Mouse (Mus musculus) CH12.LX (cell line): ENCODE measurements at regions not wholly inside any gene's neighbourhood (a gene's known extent, or its start where the extent isn't known, plus 50 kb on each side); places are given as distances from the start of the nearest gene placed in this dataset.

Experiments used
- DNase-seq: peaks from one replicate; pipeline ENCODE4 v3.0.0-alpha.2; 2013; ENCODE audit errors: extremely low read depth
- H3K27ac ChIP-seq: 2 replicates; pipeline ENCODE4 v1.5.1; 2012; ENCODE audit warnings: low read depth, mild to moderate bottlenecking, control low read depth, moderate library complexity; ENCODE audit not compliant: insufficient read depth
- H3K27me3 ChIP-seq: replicated peaks from 2 replicates; pipeline ENCODE3; 2012; ENCODE audit warnings: inconsistent platforms
- H3K36me3 ChIP-seq, 2 experiments: replicated peaks in 1 of 2; 2 replicates each; pipeline versions ENCODE3 to v1.6.1; 2012; ENCODE audit warnings: inconsistent platforms in 1 of 2, low read length in 1 of 2, mild to moderate bottlenecking in 1 of 2, mixed read lengths in 1 of 2, moderate library complexity in 1 of 2; ENCODE audit not compliant: control insufficient read depth in 1 of 2, insufficient read depth in 1 of 2
- H3K4me1 ChIP-seq, 2 experiments: 2 replicates each; pipeline ENCODE4 v1.6.1; 2012; ENCODE audit warnings: inconsistent platforms in 1 of 2, moderate library complexity in 1 of 2; ENCODE audit not compliant: insufficient read depth in 2 of 2, control insufficient read depth in 1 of 2
- H3K4me2 ChIP-seq: 2 replicates; pipeline ENCODE4 v1.6.1; 2012; ENCODE audit warnings: low read depth, mild to moderate bottlenecking, control low read depth; ENCODE audit not compliant: poor library complexity, insufficient read depth, severe bottlenecking
- H3K4me3 ChIP-seq, 3 experiments: fragments of 150-350 bp in 1 of 3; sonication (generic) in 1 of 3; replicated peaks in 1 of 3; 2 replicates each; pipeline versions ENCODE3 to v1.5.1; 2011 to 2012; ENCODE audit warnings: low read depth in 2 of 3, low read length in 2 of 3, mild to moderate bottlenecking in 2 of 3, moderate library complexity in 2 of 3, control low read depth in 1 of 3, improper control_type of control experiment in 1 of 3, inconsistent platforms in 1 of 3, mixed read lengths in 1 of 3; ENCODE audit not compliant: poor library complexity in 1 of 3
- H3K79me2 ChIP-seq: replicated peaks from 2 replicates; pipeline ENCODE4 v1.6.1; 2012; ENCODE audit warnings: mild to moderate bottlenecking, moderate library complexity; ENCODE audit not compliant: control insufficient read depth, poor library complexity, insufficient read depth, severe bottlenecking; ENCODE audit errors: extremely low read depth
- H3K9ac ChIP-seq: 2 replicates; pipeline ENCODE4 v1.6.1; 2012; ENCODE audit warnings: low read depth, mild to moderate bottlenecking, control low read depth, moderate library complexity; ENCODE audit not compliant: insufficient read depth
- H3K9me3 ChIP-seq: replicated peaks from 2 replicates; pipeline ENCODE3; 2012; ENCODE audit warnings: low read length, inconsistent platforms, mixed read lengths
- CHD2 ChIP-seq: IDR thresholded peaks from 2 replicates; pipeline ENCODE4 v1.6.1; 2011; ENCODE audit warnings: low read length, improper control_type of control experiment
- CTCF ChIP-seq, 2 experiments: IDR thresholded peaks in 1 of 2; conservative IDR thresholded peaks in 1 of 2; 2 replicates each; pipeline ENCODE4 v1.5.1; 2011 to 2012; ENCODE audit warnings: low read depth in 2 of 2, low read length in 2 of 2, improper control_type of control experiment in 1 of 2, inconsistent platforms in 1 of 2, mild to moderate bottlenecking in 1 of 2, moderate library complexity in 1 of 2
- E2F4 ChIP-seq: IDR thresholded peaks from 2 replicates; pipeline ENCODE4 v1.6.1; 2011; ENCODE audit warnings: low read depth, low read length, improper control_type of control experiment; ENCODE audit not compliant: insufficient replicate concordance
- ETS1 ChIP-seq: conservative IDR thresholded peaks from 2 replicates; pipeline ENCODE4 v1.6.1; 2012; ENCODE audit warnings: low read depth, mild to moderate bottlenecking, inconsistent platforms, low read length, improper control_type of control experiment, moderate library complexity
- IRF4 ChIP-seq: IDR thresholded peaks from 2 replicates; pipeline ENCODE4 v1.6.1; 2014; ENCODE audit warnings: low read depth, mild to moderate bottlenecking, inconsistent platforms, low read length, improper control_type of control experiment
- MEF2A ChIP-seq: IDR thresholded peaks from 2 replicates; pipeline ENCODE4 v1.6.1; 2014; ENCODE audit warnings: low read depth, mild to moderate bottlenecking, inconsistent platforms, low read length, improper control_type of control experiment, borderline replicate concordance
- POLR2A ChIP-seq: IDR thresholded peaks from 2 replicates; pipeline ENCODE4 v1.6.1; 2011; ENCODE audit warnings: low read depth, mild to moderate bottlenecking, improper control_type of control experiment, low read length
- RCOR1 ChIP-seq: conservative IDR thresholded peaks from 2 replicates; pipeline ENCODE4 v1.6.1; 2012; ENCODE audit warnings: low read depth, mild to moderate bottlenecking, inconsistent platforms, low read length, improper control_type of control experiment
- SIN3A ChIP-seq: IDR thresholded peaks from 2 replicates; pipeline ENCODE4 v1.6.1; 2012; ENCODE audit warnings: low read length, improper control_type of control experiment, inconsistent platforms
- UBTF ChIP-seq: IDR thresholded peaks from 2 replicates; pipeline ENCODE4 v1.6.1; 2012; ENCODE audit warnings: low read depth, mild to moderate bottlenecking, inconsistent platforms, low read length, improper control_type of control experiment, moderate library complexity
- USF1 ChIP-seq: IDR thresholded peaks from 2 replicates; pipeline ENCODE4 v1.6.1; 2014; ENCODE audit warnings: low read depth, mild to moderate bottlenecking, inconsistent platforms, low read length, improper control_type of control experiment
- USF2 ChIP-seq: conservative IDR thresholded peaks from 2 replicates; pipeline ENCODE4 v1.6.1; 2011; ENCODE audit warnings: low read depth, low read length, improper control_type of control experiment
- ZMIZ1 ChIP-seq: IDR thresholded peaks from 2 replicates; pipeline ENCODE4 v1.6.1; 2012; ENCODE audit warnings: low read depth, mild to moderate bottlenecking, inconsistent platforms, low read length, improper control_type of control experiment
- dilution Hi-C: fragments of 300-500 bp; cut with MboI; formaldehyde crosslinking; loops from 2 replicates; pipeline ENCODE4 v1.14.3; 2020; ENCODE audit warnings: low sequenced_read_pairs; ENCODE audit not compliant: extremely low pct_unique_long_range_greater_than_20kb, extremely low pct_ligation_motif_present
- in situ Hi-C: fragments of 300-500 bp; cut with MboI; formaldehyde crosslinking; loops from 3 replicates; pipeline ENCODE4 v1.14.3; 2019; ENCODE audit warnings: low sequenced_read_pairs, low pct_ligation_motif_present, low pct_unique_long_range_greater_than_20kb, mixed read lengths

DNA sequence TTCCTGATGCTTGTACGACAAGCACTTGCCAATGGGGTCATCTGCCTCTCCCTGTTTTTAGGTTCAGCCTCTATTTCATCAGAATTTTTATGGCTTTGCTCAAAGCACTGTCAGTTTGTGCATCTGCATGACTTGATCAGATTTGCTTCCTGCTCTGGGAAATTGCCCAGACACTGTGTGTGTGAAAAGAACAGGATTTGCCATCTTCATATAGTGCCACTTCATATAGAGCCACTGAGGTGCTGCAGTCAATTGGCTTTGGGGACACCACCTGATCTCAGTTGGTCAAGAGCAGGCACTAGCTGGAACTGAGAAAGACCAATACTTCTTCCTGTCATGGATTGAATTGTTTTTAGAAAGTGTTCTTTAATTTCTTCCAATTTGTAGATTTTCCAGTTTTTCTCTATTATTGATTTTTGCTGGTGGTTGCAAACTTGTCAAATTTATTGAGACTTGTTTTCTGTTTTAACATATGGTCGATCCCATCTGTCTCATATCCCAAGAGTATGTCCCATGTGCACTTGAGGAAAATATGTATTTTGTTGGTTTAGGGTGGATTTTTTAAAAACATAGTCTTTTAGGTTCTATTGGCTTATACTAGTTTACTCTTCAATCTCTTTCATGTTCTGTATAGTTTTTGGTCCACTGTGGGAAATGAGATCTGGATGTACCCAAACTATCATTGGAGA is 62.8 kb upstream of the Arg1 start:
- no peaks in the 10 kb centered on the region for H3K4me1 ChIP-seq
- no peak overlapping the region for H3K27ac ChIP-seq
- dilution Hi-C loops (no loop called here), in situ Hi-C loops (no loop called here)
- no peaks in the 10 kb centered on the region for H3K9me3 ChIP-seq
- H3K9ac ChIP-seq = no peak overlapping the region
- no peak for DNase-seq
- no peak overlapping the region for H3K4me2 ChIP-seq
- H3K27me3 ChIP-seq = no peaks in the 10 kb centered on the region
- no peak for TF ChIP-seq IRF4
- TF ChIP-seq USF2 = no peak
- TF ChIP-seq ETS1 = no peak
- TF ChIP-seq POLR2A = no peak
- no peak for TF ChIP-seq UBTF
- no peak for TF ChIP-seq ZMIZ1
- no peak for TF ChIP-seq CHD2
- TF ChIP-seq USF1 = no peak
- no peak for TF ChIP-seq CTCF (conservative IDR thresholded peaks at IDR 0.05 in 1 of 2, IDR thresholded peaks at IDR 0.05 in 1 of 2; ENCODE audit: low read depth in 2 of 2, low read length in 2 of 2)
- no peak for TF ChIP-seq RCOR1
- H3K79me2 ChIP-seq = no peaks in the 10 kb centered on the region
- H3K36me3 ChIP-seq = no peaks in the 10 kb centered on the region
- H3K4me3 ChIP-seq = no peak overlapping the region

DNA sequence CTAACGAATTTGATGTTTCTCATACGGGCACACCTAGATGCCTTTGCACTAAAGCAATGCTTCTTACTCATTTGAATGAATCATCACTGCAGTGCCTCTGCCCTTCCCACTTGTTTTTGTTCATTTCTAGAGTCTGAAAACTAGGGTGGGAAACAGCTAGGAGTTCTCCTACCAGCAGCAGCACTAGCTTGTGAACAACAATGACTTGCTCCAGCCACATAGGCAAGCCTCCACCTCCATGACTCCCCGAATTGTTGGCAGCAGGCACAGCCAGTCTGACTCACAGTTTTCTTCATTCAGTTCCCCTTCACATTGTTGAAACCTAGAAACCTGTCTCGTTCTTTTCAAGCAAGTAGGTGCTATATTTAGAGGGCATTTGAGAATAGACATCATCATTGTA is 57.5 kb upstream of the Arg1 start:
- in situ Hi-C loops (no loop called here), dilution Hi-C loops (no loop called here)
- H3K4me1 ChIP-seq = 0 out of 4 replicates have a peak, but pooled peaks cover 0 to 3% of the 10 kb centered on the region in 2 experiments
- DNase-seq = no peak
- no peak overlapping the region for H3K9ac ChIP-seq
- no peak overlapping the region for H3K4me3 ChIP-seq
- H3K27ac ChIP-seq = no peak overlapping the region
- no peaks in the 10 kb centered on the region for H3K27me3 ChIP-seq
- peaks cover 6% of the 10 kb centered on the region for H3K9me3 ChIP-seq
- H3K4me2 ChIP-seq = no peak overlapping the region
- no peaks in the 10 kb centered on the region for H3K36me3 ChIP-seq
- no peaks in the 10 kb centered on the region for H3K79me2 ChIP-seq
- TF ChIP-seq CHD2 = no peak
- no peak for TF ChIP-seq E2F4
- no peak for TF ChIP-seq RCOR1

DNA sequence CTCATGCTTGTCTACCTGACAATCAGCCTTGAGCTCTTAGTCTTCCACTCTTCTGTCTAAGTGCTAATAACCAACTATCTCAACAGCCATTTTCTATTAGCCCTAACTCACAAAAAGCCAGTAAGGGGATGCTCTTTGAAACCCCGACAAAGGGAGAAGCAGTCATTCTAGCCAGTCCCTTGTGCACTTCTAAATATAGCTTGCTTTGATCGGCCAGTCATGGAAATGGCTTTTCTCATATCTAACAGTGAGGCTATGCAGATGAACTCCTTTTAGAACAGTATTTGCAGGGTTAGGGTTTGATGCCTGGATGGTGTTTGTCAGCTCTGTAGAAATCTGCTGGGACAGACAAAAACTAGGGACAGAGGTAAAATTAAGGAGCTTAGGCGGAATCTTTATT is 54.5 kb upstream of the Arg1 start:
- Histone ChIP-seq H3K4me2 (0 out of 2 replicates have a peak overlapping the region, but pooled peaks have one; percentile 19), H3K27ac (no peak overlapping the region), H3K79me2 (no peaks in the 10 kb centered on the region), H3K27me3 (no peaks in the 10 kb centered on the region), H3K9me3 (peaks cover 6% of the 10 kb centered on the region), H3K4me1 (0 out of 4 replicates have a peak, but pooled peaks cover 0 to 3% of the 10 kb centered on the region in 2 experiments), H3K9ac (no peak overlapping the region), H3K4me3 (no peak overlapping the region), H3K36me3 (no peaks in the 10 kb centered on the region)
- in situ Hi-C loops = no loop called here
- no peak for TF ChIP-seq SIN3A
- TF ChIP-seq MEF2A = peak; percentile 71; the same call in 1 of the 2 replicates
- dilution Hi-C loops = no loop called here
- no peak for DNase-seq
